Mouse (Mus musculus): ENCODE measurements around the gene Zcchc3.

- peak; percentile 64; the same call in 1 of the 2 replicates for TF ChIP-seq CTCF (IDR thresholded peaks at IDR 0.05; ENCODE audit: extremely low read depth, insufficient read depth, insufficient read length, insufficient replicate concordance)
- no peak for TF ChIP-seq POLR2A (IDR thresholded peaks at IDR 0.05; ENCODE audit: low read depth, low read length)
Observed at GRCm38 (mm10) chr2:152392786-152393185, 22.0 kb downstream of the Zcchc3 start.
